Mouse (Mus musculus) layer of hippocampus, postnatal 10 days (tissue): ENCODE data around the gene Ubr4. TPM values are rescaled to one million over a fixed set of nuclear protein-coding genes. Genes with fewer than 3 reads are reported as not detected.
A peak's percentile ranks its signal among the peaks of the same experiment; 100 is the strongest.
"Not testable (repeated sequence)": the region's sequence is repeated elsewhere in the genome, so short reads cannot be mapped to it uniquely, and the experiment has no call there.

ENCODE experiments used
- DNase-seq, 2 experiments: peaks; one replicate each; pipeline ENCODE4 v3.0.0; 2021; ENCODE audit warnings: low spot score in 2 of 2
- total RNA-seq, 2 experiments: library from RNA; stranded (reverse); gene quantifications; 2 replicates each; pipeline ENCODE4 v1.2.3; 2021

Ubr4 gene
- total RNA-seq, 2 experiments from 2014 or later, result 146 to 147 TPM

- DNase-seq, result no peak
Measured at GRCm38 (mm10) chr4:139352832-139353231, 423 bp downstream of the Ubr4 start.

- no peak for DNase-seq
Measured at GRCm38 (mm10) chr4:139357211-139357610, 4.8 kb downstream of the Ubr4 start.

DNA sequence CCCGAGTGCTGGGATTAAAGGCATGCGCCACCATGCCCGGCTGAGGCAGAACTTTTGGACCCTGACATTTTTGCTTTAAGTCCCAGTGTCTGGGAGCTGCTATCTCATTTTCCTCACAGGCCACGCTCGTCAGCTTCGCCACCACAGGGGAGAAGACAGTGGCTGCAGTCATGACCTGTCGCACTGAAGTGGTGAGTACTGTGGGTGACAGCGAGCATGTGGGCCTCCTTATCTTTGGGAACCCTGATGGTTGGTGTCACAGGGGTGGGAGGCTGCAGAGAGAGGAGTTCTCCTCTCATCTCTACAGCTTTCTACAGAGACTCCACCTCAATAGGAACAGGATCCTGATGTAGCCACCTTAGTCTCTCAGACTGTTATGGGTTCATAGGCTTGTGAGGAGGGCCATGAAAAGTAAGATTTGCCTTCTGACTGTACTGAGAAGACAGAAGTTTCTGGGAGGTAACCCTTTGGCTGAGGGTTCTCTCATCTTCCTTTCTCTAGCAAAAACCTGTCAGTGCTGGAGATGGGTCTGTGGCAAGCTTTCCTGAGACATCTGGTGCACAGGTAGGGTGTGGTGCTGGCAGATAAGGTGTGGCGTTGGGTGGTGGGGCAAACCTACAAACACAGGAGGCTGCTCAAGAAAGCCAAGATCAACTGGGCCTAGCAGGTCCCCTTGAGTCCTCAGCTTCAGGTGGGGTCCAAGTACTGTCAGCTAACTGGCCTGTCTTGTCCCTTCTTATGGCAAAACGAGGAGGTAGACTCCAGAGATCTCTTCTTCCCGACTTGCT, 8.5 kb downstream of the Ubr4 start:
- DNase-seq, result no peak

- no peak for DNase-seq
Measured at GRCm38 (mm10) chr4:139367336-139367735, 14.9 kb downstream of the Ubr4 start.

- no peak for DNase-seq
Measured at GRCm38 (mm10) chr4:139368038-139368437, 15.6 kb downstream of the Ubr4 start.

GRCm38 (mm10) chr4:139373130-139373529, 20.7 kb downstream of the Ubr4 start:
- no peak for DNase-seq

DNA sequence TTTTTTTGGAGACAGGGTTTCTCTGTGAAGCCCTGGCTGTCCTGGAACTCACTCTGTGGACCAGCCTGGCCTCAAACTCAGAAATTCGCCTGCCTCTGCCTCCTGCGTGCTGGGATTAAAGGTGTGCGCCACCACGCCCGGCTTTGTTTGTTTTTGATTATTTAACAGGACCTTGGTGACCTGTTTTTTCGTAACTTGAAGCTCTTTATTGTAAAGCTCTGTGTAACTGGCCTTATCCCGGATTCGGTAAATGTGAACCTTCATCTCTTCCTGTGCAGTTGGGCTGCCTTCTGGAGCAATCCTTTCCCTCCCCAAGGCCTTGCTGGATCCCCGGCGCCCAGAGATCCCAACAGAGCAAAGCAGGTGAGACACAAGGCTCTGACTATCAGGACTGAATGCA, 21.1 kb downstream of the Ubr4 start:
- DNase-seq, result no peak

DNA sequence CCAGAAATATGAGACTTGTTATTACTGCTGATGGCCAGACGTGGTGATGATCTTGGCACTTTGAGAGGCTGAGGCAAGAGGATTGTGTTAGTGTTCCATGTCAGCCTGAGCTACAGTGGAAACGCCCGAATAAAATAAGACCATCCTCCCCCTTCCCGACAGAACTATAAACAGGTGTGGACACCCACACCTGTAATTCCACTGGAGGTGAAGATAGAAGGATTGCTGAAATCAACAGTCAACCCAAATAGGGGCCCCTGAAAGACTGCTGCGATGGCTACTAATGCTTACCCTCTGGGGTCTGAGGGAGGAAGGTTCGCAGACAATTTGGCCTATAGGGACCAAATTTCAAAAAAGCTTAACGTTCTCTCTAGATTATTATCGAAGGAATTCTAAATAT, 27.3 kb downstream of the Ubr4 start:
- DNase-seq, result no peak

GRCm38 (mm10) chr4:139380207-139380748, 27.9 kb downstream of the Ubr4 start:
- DNase-seq, result peak; percentile 100

GRCm38 (mm10) chr4:139380775-139381451, 28.5 kb downstream of the Ubr4 start:
- no peak for DNase-seq

GRCm38 (mm10) chr4:139381452-139381845, 29.0 kb downstream of the Ubr4 start:
- DNase-seq, result no peak

DNA sequence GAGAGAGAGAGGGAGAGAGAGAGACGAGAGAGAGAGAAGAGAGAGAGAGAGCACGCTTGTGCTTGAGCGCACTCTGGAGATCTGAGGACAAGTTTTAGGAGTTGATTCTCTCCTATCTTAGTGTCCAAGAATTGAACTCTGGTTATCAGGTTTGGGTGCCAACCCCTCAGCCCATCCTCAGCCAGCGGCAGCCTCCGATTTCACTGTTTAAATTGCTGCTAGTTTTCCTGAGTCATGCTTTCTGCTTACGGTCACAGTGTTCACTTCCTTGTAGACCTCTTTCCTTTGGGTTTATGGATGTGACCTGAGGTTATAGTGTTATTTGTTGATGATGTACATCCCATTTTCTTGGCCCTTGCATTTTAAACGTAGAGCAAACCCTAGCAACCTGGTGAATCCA, 29.8 kb downstream of the Ubr4 start:
- DNase-seq, result no peak

GRCm38 (mm10) chr4:139385841-139386240, 33.4 kb downstream of the Ubr4 start:
- DNase-seq, result not testable (repeated sequence)

- no peak for DNase-seq
Measured at GRCm38 (mm10) chr4:139386869-139387319, 34.5 kb downstream of the Ubr4 start.

DNA sequence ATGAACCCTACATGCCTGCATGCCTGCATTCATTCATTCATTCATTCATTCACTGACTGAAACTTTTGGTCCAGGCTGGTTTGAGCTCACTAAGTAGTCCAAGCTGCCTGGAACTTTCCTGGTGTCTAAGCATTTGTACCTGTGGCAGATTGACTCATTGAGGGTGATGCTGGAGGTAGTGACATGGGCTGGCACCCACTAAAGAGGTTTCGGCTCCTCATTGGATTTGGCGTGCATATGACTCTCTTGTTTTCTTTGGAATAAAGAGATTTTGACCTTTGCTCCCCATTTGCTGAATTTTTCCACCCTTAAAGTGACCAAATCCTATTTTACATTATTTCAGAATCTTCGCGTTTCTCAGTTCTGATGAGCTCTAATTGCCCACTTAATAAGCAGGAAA, 37.1 kb downstream of the Ubr4 start:
- DNase-seq, result no peak

DNA sequence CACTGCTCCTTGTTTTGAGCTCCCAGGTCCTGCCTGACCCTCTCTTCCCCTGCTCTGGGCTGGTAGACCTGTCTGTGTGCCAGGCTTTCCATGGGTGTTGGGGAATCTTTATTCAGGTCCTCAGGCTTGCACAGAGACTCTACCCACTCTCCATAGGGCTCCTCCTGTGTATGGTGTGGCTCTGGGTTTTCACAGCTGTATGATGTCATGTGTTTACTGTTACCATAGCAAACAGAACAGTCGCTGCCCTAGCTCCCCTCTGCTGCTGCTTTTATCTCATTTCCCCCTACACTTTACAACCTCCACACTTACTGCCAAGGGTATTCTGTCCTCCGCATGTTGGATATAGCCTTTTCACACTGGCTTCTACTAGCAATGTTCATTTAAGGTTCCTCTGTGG, 43.0 kb downstream of the Ubr4 start:
- DNase-seq, result no peak

DNA sequence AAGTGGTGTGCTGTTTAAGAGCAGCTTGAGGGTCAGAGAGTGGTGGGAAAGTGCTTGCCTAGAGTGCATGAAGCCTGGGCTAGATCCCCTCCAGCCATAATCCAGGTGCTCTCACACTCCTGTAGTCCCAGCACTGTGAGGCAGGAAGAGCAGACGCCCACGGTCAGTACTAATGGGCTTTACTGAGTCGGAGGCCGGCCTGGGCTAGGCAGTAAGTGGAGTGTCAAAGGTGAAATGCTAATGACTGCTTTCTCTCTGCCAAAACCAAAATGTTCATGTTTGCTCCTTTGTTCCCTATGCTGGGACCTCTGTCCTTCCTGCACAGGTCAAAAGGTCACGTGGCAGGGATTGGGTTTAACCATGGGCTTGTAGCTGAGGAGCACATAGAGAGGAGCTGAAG, 48.1 kb downstream of the Ubr4 start:
- no peak for DNase-seq

DNA sequence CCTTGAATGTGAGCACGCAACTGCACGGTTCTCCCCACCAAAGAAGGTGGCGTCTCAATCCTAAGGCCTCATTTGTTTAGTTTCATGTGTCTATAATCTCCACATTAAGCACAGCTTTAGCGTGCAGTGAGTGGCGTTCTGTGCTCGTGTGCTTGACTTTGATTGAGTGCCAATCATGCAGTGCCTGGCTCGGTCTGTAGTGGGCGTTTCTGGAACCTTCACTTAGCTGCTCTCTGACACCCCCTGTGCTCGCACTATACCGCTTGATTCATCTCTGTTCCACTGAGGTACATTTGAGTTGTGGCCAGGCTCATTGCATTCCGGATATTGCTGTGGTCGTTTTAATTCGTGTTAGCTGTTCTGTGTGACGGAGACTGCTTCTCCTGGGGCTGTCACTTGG, 50.8 kb downstream of the Ubr4 start:
- peak in 1 of 2 experiments; percentile 13 for DNase-seq

DNA sequence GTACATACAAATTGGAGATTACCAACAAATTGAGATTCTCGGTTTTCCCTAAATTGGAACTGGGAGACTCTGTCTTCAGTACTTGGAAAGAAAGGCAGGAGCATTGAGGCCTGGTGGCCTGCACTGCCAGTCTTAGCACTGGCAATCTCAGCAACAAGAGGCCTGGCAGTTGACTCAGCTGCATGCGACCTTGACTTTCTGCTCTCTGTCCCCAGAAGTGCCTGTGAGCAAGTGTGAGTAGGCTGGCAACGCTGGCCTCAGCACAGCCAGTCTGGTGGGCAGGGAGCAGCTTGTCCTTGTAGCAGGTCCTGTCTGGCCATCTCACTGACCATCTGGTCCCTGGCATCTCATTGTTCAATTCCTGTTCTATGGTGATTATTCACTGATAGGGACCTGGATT, 58.9 kb downstream of the Ubr4 start:
- DNase-seq, result no peak

GRCm38 (mm10) chr4:139417868-139418267, 65.5 kb downstream of the Ubr4 start:
- no peak for DNase-seq

DNA sequence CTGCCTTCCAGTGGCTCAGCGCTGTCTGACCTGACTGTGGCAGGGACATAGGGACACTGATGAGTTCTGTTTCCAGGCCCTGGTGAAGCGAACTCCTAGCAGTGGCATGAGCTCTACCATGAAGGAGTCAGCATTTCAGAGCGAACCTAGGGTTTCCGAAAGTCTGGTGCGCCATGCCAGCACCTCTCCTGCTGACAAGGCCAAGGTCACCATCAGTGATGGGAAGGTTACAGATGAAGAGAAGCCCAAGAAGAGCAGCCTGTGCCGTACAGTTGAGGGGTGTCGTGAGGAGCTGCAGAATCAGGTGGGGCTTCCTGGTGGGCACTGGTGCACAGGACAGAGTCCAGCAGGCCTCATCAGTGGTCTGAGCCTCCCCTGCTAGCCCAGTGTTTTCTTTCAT, 69.2 kb downstream of the Ubr4 start:
- DNase-seq, result no peak

DNA sequence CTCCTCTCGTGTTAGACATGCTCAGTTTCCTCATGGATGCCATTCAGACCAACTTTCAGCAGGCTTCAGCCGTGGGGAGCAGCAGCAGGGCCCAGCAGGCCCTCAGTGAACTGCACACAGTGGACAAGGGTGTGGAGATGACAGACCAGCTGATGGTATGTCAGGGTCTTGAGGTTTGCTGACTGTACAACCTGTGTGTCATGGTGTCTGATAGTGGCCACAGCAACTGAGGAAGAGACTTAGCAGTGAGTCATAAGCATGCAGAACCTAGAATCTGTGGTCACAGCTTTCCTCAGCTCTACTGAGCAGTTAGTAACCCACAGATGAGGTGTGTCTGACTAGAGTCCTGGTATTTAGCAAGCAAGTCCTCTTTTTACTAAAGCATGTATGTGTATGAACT, 70.0 kb downstream of the Ubr4 start:
- no peak for DNase-seq
